Mouse (Mus musculus): ENCODE measurements around the gene Slc39a3.

Gene Slc39a3

DNA sequence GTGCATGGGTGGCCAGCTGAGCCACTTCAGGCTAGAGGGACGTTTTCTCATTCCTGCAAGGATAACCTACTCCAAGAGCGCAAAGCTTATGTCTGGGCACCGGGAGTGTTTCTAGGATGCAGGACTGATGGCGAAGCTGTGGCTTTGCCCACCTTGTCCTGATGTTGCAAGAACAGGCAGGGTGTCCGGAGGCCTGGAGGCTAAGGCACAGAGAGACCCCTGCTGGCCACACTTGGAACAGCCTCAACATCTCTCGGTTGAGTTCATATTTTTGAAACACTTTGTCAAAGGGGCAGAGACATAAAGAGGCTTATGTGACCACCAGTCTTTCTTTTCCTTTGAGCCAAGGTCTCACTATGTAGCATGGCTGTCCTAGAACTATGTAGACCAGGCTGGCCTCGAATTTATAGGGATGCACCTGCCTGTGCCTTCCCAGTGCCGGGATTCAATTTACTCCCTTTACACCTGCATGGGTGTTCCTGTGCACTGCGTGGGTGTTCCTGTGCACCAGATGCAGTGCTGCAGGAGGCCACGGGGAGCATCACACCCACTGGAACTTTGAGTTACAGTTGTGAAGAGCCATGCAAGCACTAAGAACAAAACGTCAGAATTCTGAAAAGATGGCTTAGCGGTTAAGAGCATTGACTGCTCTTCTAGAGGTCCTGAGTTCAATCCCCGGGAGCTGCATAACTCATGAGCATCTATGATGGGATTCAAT is 4.4 kb upstream of the Slc39a3 start:
- peak; percentile 83 for DNase-seq

DNA sequence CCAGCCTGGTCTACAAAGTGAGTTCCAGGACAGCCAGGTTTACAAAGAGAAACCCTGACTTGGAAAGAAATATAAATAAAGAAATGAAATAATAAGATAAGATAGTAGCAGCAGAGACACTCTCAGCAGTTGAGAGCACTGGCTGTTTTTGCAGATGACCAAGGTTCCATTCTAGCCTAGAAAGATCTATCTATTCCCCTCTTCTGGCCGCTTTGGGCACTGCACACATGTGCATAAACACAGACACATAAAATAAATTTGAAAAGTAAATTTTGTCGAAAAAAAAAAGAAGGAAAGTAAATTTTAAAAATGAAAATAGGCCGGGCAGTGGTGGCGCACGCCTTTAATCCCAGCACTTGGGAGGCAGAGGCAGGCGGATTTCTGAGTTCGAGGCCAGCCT is 975 bp downstream of the Slc39a3 start:
- DNase-seq: peak; percentile 40

- no peak for DNase-seq
Observed at GRCm38 (mm10) chr10:81033586-81033985, 3.6 kb downstream of the Slc39a3 start.

DNA sequence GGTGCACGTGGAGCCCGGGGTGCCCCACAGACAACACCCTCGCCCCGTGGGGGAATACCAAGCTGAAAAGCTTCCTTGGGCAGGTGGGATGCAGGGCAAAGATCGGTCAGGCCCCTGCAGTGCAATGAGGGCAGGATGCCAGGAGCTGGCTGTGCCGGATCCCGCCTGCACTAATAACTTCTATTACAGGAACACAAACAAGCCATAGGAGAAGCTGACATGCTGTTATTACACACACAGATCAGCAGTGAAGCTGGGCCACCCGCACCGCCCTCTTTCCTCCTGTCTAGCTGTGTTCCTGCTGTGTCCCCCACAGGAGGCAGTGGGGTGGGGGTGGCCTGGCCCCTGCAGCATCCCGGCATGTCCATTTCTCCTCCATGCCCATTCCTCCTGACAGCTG is 8.2 kb downstream of the Slc39a3 start:
- DNase-seq: no peak

DNA sequence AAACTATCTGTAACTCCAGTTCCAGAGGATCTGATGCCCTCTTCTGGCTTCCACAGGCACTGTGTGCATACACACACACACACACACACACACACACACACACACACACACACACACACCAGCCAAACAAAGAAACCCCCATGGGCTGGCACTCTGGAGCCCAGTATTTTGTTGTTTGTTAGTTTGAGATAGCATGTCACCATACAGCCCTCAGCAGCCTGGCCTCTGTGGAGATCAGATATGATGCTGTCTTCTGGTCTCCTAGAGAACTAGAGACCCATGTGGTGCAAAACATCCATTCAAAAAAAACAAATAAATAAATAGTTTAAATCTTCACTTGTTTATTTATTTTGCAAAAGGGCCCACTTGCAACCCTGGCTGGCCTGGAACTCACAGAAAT is 9.0 kb downstream of the Slc39a3 start:
- DNase-seq: no peak

DNA sequence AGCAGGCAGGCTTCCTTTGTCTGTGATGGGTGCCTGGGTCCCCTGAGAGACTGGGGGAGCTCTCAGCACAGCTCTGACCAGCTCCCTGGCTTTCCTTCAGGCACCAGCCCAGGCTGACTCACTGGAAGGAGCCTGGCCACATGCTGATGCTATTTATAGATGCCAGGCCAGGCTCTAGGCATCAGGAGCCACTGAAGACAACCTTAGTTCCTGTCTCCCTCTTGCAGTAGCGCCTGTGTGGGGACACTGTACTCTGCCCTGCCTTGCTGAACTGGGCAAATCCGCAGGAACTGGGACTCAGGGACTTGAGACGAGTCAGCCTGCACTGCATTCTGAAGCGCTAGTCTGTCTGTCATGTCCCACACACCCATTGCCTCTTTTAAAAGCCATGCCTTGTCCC is 9.9 kb downstream of the Slc39a3 start:
- no peak for DNase-seq

GRCm38 (mm10) chr10:81026857-81027256 is 10.4 kb downstream of the Slc39a3 start:
- DNase-seq: no peak

- DNase-seq: no peak
Observed at GRCm38 (mm10) chr10:81025639-81026275, 11.5 kb downstream of the Slc39a3 start, which contains the start of gene Diras1. Diras1 (minus strand) TSS chr10:81025662.

DNA sequence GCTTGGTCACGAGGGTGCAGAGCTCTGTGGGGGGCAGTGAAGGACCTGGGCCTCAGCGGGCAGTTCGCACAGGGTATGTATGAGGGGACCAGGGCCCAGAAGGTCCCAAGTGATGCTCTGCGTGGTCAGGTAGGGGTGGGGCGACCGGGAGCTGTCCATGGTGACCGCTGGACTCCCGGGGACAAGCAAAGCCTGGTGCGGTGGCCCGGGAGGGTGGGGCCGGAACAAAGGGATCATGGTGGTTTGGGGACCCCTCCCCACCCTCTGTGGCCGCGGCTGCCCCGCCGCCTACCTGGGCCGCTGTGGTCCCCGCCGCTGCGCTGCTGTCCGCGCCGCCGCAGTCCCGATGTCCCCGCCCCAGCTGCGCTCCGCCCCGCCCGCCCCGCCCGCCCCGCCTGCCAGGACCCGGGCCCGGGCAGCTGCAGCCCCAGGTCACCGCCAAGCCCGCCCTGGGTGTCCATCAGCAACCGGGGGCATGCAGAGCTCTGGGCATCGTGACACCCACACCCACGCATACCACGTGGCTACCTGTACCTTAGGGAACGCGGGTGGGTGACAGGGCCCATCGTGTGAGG is 12.1 kb downstream of the Slc39a3 start:
- no peak for DNase-seq

GRCm38 (mm10) chr10:81024346-81024937 is 12.8 kb downstream of the Slc39a3 start:
- DNase-seq: no peak

- no peak for DNase-seq
Observed at GRCm38 (mm10) chr10:81022744-81023143, 14.5 kb downstream of the Slc39a3 start.

- no peak for DNase-seq
Observed at GRCm38 (mm10) chr10:81021547-81022110, 15.6 kb downstream of the Slc39a3 start.

DNA sequence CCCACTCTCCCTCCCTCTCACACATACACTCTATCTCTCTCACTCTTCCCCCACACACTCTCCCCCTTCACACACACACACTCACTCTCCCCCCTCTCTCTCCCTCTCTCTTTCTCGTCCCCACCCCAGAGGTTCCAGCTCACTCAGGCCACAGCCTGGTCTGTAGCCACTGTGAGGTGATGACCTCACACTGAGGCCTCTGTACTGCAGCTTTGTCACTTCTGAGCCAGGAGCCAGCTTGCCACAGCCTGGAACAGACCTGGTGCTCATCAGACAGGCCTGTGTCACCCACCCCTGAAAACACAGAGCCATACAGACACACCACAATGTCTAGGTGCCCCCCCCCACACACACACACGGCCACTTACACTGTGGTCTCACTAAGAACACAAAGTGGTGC is 17.0 kb downstream of the Slc39a3 start:
- no peak for DNase-seq

- no peak for DNase-seq
Observed at GRCm38 (mm10) chr10:81019687-81020086, 17.5 kb downstream of the Slc39a3 start.

GRCm38 (mm10) chr10:81018326-81018725 is 18.9 kb downstream of the Slc39a3 start:
- DNase-seq: peak; percentile 28

DNA sequence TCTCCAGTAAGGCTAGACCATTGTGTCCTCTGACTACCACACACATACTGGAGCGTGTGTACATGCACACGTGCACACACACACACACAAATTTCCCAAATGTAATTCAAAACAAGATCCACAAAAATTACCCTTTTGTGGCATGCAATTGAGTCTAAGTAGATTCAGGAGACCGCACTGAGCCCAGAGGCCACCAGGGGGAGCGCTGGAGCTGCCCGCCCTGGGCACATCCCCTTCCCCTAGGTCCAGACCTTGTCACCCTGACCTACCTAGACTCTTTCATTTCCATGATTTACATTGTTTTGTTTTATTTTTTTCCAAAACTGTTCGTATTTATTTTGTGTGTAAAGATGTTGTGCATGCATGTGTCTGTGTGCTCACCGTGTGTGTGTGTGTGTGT is 20.6 kb downstream of the Slc39a3 start:
- peak; percentile 79 for DNase-seq

DNA sequence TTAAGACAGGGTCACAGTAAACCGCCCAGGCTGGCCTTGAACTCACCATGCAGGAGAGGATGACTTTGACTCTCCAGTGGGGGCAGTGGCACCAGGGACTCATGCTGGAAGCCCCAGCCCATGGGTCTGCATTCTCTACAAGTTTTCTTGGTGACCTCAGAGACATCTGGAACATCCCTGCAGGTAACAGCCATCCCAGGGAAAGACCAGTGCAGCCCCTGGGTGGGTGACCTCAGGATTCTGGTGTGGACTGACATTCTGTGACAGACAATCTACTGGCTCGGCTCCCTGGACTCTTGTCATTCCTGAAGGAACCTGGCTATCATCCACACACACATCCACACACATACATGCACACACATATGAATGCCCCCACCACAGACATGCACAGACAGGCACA is 21.6 kb downstream of the Slc39a3 start:
- no peak for DNase-seq

- peak; percentile 97 for DNase-seq
Observed at GRCm38 (mm10) chr10:81014393-81015384, 22.5 kb downstream of the Slc39a3 start, which contains the start of gene Gng7. Gng7 (minus strand) TSS chr10:81014945.

- no peak for DNase-seq
Observed at GRCm38 (mm10) chr10:81010851-81011250, 26.4 kb downstream of the Slc39a3 start.

DNA sequence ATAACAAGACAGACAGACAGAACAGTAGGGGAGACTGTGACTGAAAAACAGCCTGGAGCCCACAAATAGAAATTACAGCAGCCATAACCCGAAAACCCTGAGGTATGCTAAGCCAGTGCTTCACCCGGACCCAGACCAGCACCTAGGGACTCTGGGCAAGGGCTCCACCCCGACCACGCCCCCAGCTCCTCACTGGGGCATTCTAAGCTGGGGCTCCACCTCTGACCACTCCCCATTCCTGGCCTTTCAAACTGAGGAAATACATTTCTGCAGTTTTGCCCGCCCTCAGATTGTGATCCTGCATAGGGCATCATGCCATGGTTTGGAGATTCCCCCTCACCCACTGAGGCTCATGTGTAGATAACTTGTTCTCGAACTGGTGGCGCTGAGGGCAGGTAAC is 30.0 kb downstream of the Slc39a3 start:
- peak; percentile 46 for DNase-seq

GRCm38 (mm10) chr10:81006005-81006677 is 31.1 kb downstream of the Slc39a3 start:
- DNase-seq: no peak
